Mouse (Mus musculus): ENCODE measurements at regions not wholly inside any gene's neighbourhood (a gene's known extent, or its start where the extent isn't known, plus 50 kb on each side); places are given as distances from the start of the nearest gene placed in this dataset.
"Not testable (repeated sequence)": the region's sequence is repeated elsewhere in the genome, so short reads cannot be mapped to it uniquely, and the experiment has no call there.

- not testable (repeated sequence) for H3K27ac ChIP-seq (ENCODE audit: poor library complexity, severe bottlenecking); H3K4me3 ChIP-seq; H3K36me3 ChIP-seq; H3K27me3 ChIP-seq (replicated peaks); H3K9me3 ChIP-seq (replicated peaks); H3K4me1 ChIP-seq (replicated peaks); H3K4me2 ChIP-seq; H3K9ac ChIP-seq
- peak; percentile 74 for ATAC-seq (ENCODE audit: insufficient number of reproducible peaks, low FRiP score)
- 56% methylated on average over 2 of the region's 2 CpGs for whole genome bisulfite sequencing
Observed at GRCm38 (mm10) chr8:71802226-71802625, 76.7 kb upstream of the Fcho1 start.

- ATAC-seq (ENCODE audit: insufficient number of reproducible peaks, low FRiP score) = not testable (repeated sequence)
- 6% methylated on average over 4 of the region's 9 CpGs for WGBS
Observed at GRCm38 (mm10) chr8:71789031-71789460, 63.5 kb upstream of the Fcho1 start.

GRCm38 (mm10) chr8:71780624-71781023 lies 55.1 kb upstream of the Fcho1 start:
- ATAC-seq (ENCODE audit: insufficient number of reproducible peaks, low FRiP score); H3K27ac ChIP-seq (ENCODE audit: poor library complexity, severe bottlenecking); H3K9ac ChIP-seq; H3K4me2 ChIP-seq; H3K4me1 ChIP-seq (replicated peaks); H3K27me3 ChIP-seq (replicated peaks); H3K4me3 ChIP-seq; H3K9me3 ChIP-seq (replicated peaks); H3K36me3 ChIP-seq: not testable (repeated sequence)
- WGBS = 83% methylated on average over 10 of the region's 10 CpGs

More at GRCm38 (mm10) chr8:71789031-71789460, 63.5 kb upstream of the Fcho1 start:
- not testable (repeated sequence) for H3K27me3 ChIP-seq (replicated peaks); H3K27ac ChIP-seq (ENCODE audit: poor library complexity, severe bottlenecking); H3K9me3 ChIP-seq (replicated peaks); H3K9ac ChIP-seq; H3K4me1 ChIP-seq (replicated peaks); H3K36me3 ChIP-seq; H3K4me3 ChIP-seq
- peak overlapping the region; percentile 34 for H3K4me2 ChIP-seq

- not testable (repeated sequence) for H3K27ac ChIP-seq (ENCODE audit: poor library complexity, severe bottlenecking); H3K27me3 ChIP-seq (replicated peaks); H3K4me1 ChIP-seq (replicated peaks); H3K4me3 ChIP-seq; H3K9me3 ChIP-seq (replicated peaks); H3K4me2 ChIP-seq; H3K9ac ChIP-seq; H3K36me3 ChIP-seq
- 83% methylated on average over 4 of the region's 4 CpGs for WGBS
- ATAC-seq (ENCODE audit: insufficient number of reproducible peaks, low FRiP score) = peak; percentile 25; the same call in 1 of the 2 replicates
Observed at GRCm38 (mm10) chr8:71779824-71780223, 54.3 kb upstream of the Fcho1 start.

- H3K4me3 ChIP-seq; H3K27ac ChIP-seq (ENCODE audit: poor library complexity, severe bottlenecking); H3K36me3 ChIP-seq; ATAC-seq (ENCODE audit: insufficient number of reproducible peaks, low FRiP score); H3K9me3 ChIP-seq (replicated peaks); H3K9ac ChIP-seq; H3K4me2 ChIP-seq; H3K27me3 ChIP-seq (replicated peaks); H3K4me1 ChIP-seq (replicated peaks): not testable (repeated sequence)
- WGBS = 82% methylated on average over 5 of the region's 5 CpGs
Observed at GRCm38 (mm10) chr8:71779380-71779779, 53.9 kb upstream of the Fcho1 start.

GRCm38 (mm10) chr8:71778916-71779315 lies 53.4 kb upstream of the Fcho1 start:
- no peak overlapping the region for H3K4me2 ChIP-seq
- no peaks in the 10 kb centered on the region for H3K9me3 ChIP-seq (replicated peaks)
- no peak overlapping the region for H3K9ac ChIP-seq
- no peak; the same call in 1 of the 2 replicates for ATAC-seq (ENCODE audit: insufficient number of reproducible peaks, low FRiP score)
- H3K4me3 ChIP-seq = no peak overlapping the region
- H3K27me3 ChIP-seq (replicated peaks) = no peaks in the 10 kb centered on the region
- 73% methylated on average over 10 of the region's 10 CpGs for WGBS
- H3K4me1 ChIP-seq (replicated peaks) = no peaks in the 10 kb centered on the region
- no peak overlapping the region for H3K27ac ChIP-seq (ENCODE audit: poor library complexity, severe bottlenecking)
- no peaks in the 10 kb centered on the region for H3K36me3 ChIP-seq

Measured in heart, embryonic 12.5 days (tissue).